Mouse (Mus musculus) liver, embryonic 15.5 days (tissue): ENCODE results near the gene Prr15. TPM values are rescaled to one million over a fixed set of nuclear protein-coding genes. Genes with fewer than 3 reads are reported as not detected.

Experiments used
- ATAC-seq: fragments of 200-750 bp; cut with Nextera tagmentation; 2 replicates; pipeline ENCODE4 v1.8.0; 2017; ENCODE audit warnings: moderate number of reproducible peaks, mild to moderate bottlenecking, moderate library complexity; ENCODE audit not compliant: insufficient read depth
- H3K27ac ChIP-seq: fragments of 300-500 bp; sonication (generic); replicated peaks from 2 replicates; pipeline ENCODE4 v1.5.1; 2015; ENCODE audit warnings: mild to moderate bottlenecking, inconsistent platforms
- H3K27me3 ChIP-seq: fragments of 300-500 bp; sonication (generic); 2 replicates; pipeline ENCODE4 v1.6.1; 2015; ENCODE audit warnings: mild to moderate bottlenecking, inconsistent platforms
- H3K36me3 ChIP-seq: fragments of 300-500 bp; sonication (generic); replicated peaks from 2 replicates; pipeline ENCODE4 v1.6.1; 2015; ENCODE audit warnings: moderate library complexity, mild to moderate bottlenecking, inconsistent platforms
- H3K4me1 ChIP-seq: fragments of 300-500 bp; sonication (generic); replicated peaks from 2 replicates; pipeline ENCODE4 v1.6.1; 2015; ENCODE audit warnings: inconsistent platforms
- H3K4me2 ChIP-seq: fragments of 300-500 bp; sonication (generic); 2 replicates; pipeline ENCODE4 v1.6.1; 2015; ENCODE audit warnings: moderate library complexity, mild to moderate bottlenecking, inconsistent platforms
- H3K4me3 ChIP-seq: fragments of 300-500 bp; sonication (generic); replicated peaks from 2 replicates; pipeline ENCODE4 v1.5.1; 2015; ENCODE audit warnings: mild to moderate bottlenecking, inconsistent platforms
- H3K9ac ChIP-seq: fragments of 300-500 bp; sonication (generic); 2 replicates; pipeline ENCODE4 v1.6.1; 2015; ENCODE audit warnings: moderate library complexity, mild to moderate bottlenecking, inconsistent platforms
- H3K9me3 ChIP-seq: fragments of 300-500 bp; sonication (generic); replicated peaks from 2 replicates; pipeline ENCODE4 v1.6.1; 2016; ENCODE audit warnings: inconsistent platforms
- WGBS: fragments of 180-500 bp; shearing (Covaris S2); methylation state at CpG from one replicate; pipeline ENCODE4 v1.1.7; 2015; ENCODE audit warnings: mixed read lengths; ENCODE audit not compliant: insufficient replicate concordance; 5-methylcytosine and 5-hydroxymethylcytosine counted together
- polyA plus RNA-seq: library from polyadenylated mRNA; unstranded; fragments of >200 nt; fragmentation: Nextera tagmentation; extraction: Ambion mirVana; gene quantifications from 2 replicates; pipeline ENCODE4 v1.2.1, GENCODE M21; 2015

Prr15 gene
- polyA plus RNA-seq: 0.88 and 1.1 TPM in 2 replicates

- Histone ChIP-seq H3K27ac (no peak within 1 kb of the TSS), H3K36me3 (no peaks in the 10 kb centered on the region), H3K4me3 (peak within 1 kb of the TSS; percentile 51), H3K9me3 (no peaks in the 10 kb centered on the region), H3K4me2 (peak within 1 kb of the TSS; percentile 70), H3K27me3 (peaks cover 30% of the 10 kb centered on the region), H3K4me1 (0 out of 2 replicates have a peak, but pooled peaks cover 9% of the 10 kb centered on the region), H3K9ac (no peak within 1 kb of the TSS)
- 33% methylated on average over 3 of the region's 3 CpGs for WGBS
- no peak for ATAC-seq
Measured at GRCm38 (mm10) chr6:54325246-54325885, at the start of gene Prr15. Gene Prr15 (plus strand): TSS chr6:54325835.

GRCm38 (mm10) chr6:54277234-54277633 lies 48.4 kb upstream of the Prr15 start:
- Histone ChIP-seq H3K9ac (no peak overlapping the region), H3K4me2 (no peak overlapping the region), H3K27me3 (no peaks in the 10 kb centered on the region), H3K4me3 (no peak overlapping the region), H3K27ac (no peak overlapping the region), H3K4me1 (no peaks in the 10 kb centered on the region), H3K9me3 (no peaks in the 10 kb centered on the region), H3K36me3 (no peaks in the 10 kb centered on the region)
- WGBS: 58% methylated on average over 4 of the region's 4 CpGs
- no peak for ATAC-seq

- H3K4me2 ChIP-seq: no peak overlapping the region
- H3K27me3 ChIP-seq: no peaks in the 10 kb centered on the region
- no peak overlapping the region for H3K9ac ChIP-seq
- no peak overlapping the region for H3K4me3 ChIP-seq
- no peaks in the 10 kb centered on the region for H3K9me3 ChIP-seq
- no peaks in the 10 kb centered on the region for H3K36me3 ChIP-seq
- H3K27ac ChIP-seq: no peak overlapping the region
- H3K4me1 ChIP-seq: no peaks in the 10 kb centered on the region
- ATAC-seq: no peak
- 63% methylated on average over 5 of the region's 5 CpGs for WGBS
Measured at GRCm38 (mm10) chr6:54277828-54278227, 47.8 kb upstream of the Prr15 start.

GRCm38 (mm10) chr6:54278613-54279012 lies 47.0 kb upstream of the Prr15 start:
- H3K9me3 ChIP-seq: no peaks in the 10 kb centered on the region
- no peaks in the 10 kb centered on the region for H3K4me1 ChIP-seq
- ATAC-seq: no peak
- H3K36me3 ChIP-seq: no peaks in the 10 kb centered on the region
- H3K9ac ChIP-seq: no peak overlapping the region
- 64% methylated on average over 2 of the region's 2 CpGs for WGBS
- H3K4me3 ChIP-seq: no peak overlapping the region
- H3K27ac ChIP-seq: no peak overlapping the region
- no peak overlapping the region for H3K4me2 ChIP-seq
- no peaks in the 10 kb centered on the region for H3K27me3 ChIP-seq

DNA sequence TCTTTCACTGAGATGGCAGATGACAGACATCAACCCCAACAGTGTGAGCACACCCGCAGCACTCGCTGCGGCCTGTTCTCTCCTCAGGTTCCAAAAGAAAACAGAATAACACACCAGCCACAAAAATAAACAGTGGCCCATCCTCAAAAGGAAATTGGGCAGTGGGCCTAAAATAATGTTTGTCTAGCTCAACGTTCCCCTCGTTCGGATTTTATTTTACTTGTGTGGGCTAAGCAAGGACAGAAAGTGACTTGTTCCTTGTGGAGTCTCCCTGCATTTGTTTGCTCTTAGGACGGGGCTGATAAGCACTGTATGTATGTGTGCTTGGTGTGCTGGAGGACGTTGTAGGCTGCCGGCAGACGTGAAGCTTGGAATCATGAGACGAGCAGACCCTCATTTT lies 46.2 kb upstream of the Prr15 start:
- Histone ChIP-seq H3K4me1 (no peaks in the 10 kb centered on the region), H3K9ac (no peak overlapping the region), H3K27me3 (no peaks in the 10 kb centered on the region), H3K27ac (no peak overlapping the region), H3K36me3 (no peaks in the 10 kb centered on the region), H3K4me2 (no peak overlapping the region), H3K4me3 (no peak overlapping the region), H3K9me3 (no peaks in the 10 kb centered on the region)
- ATAC-seq: no peak
- WGBS: 43% methylated on average over 11 of the region's 11 CpGs

DNA sequence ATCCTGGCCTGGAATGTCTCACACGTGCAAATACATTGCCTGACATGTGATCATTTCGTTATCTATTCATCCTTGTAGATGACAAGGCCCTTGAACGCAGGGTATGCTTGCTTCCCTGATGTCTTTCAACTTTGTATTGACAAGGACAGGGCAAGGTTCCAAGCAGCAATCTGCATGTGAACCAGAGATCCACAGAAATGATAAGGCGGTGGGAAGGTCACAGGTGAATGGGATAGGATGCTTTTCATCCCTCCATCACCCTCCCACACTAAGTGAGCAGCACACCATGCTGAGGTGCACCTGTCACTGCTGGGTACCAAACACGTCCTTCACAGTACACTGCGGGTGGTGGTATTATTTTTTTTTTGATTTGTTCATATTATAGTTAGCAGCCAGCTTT lies 45.4 kb upstream of the Prr15 start:
- no peaks in the 10 kb centered on the region for H3K4me1 ChIP-seq
- H3K4me3 ChIP-seq: no peak overlapping the region
- no peaks in the 10 kb centered on the region for H3K9me3 ChIP-seq
- no peaks in the 10 kb centered on the region for H3K27me3 ChIP-seq
- no peaks in the 10 kb centered on the region for H3K36me3 ChIP-seq
- no peak overlapping the region for H3K4me2 ChIP-seq
- 59% methylated on average over 6 of the region's 6 CpGs for WGBS
- no peak overlapping the region for H3K9ac ChIP-seq
- no peak for ATAC-seq
- H3K27ac ChIP-seq: no peak overlapping the region

GRCm38 (mm10) chr6:54283299-54283698 lies 42.3 kb upstream of the Prr15 start:
- ATAC-seq: no peak
- Histone ChIP-seq H3K4me3 (no peak overlapping the region), H3K4me1 (no peaks in the 10 kb centered on the region), H3K36me3 (no peaks in the 10 kb centered on the region), H3K4me2 (no peak overlapping the region), H3K27me3 (no peaks in the 10 kb centered on the region), H3K27ac (no peak overlapping the region), H3K9ac (no peak overlapping the region), H3K9me3 (no peaks in the 10 kb centered on the region)
- WGBS: 16% methylated on average over 1 of the region's 1 CpGs

- ATAC-seq: no peak
- no peak overlapping the region for H3K4me3 ChIP-seq
Measured at GRCm38 (mm10) chr6:54284167-54284711, 41.4 kb upstream of the Prr15 start.

DNA sequence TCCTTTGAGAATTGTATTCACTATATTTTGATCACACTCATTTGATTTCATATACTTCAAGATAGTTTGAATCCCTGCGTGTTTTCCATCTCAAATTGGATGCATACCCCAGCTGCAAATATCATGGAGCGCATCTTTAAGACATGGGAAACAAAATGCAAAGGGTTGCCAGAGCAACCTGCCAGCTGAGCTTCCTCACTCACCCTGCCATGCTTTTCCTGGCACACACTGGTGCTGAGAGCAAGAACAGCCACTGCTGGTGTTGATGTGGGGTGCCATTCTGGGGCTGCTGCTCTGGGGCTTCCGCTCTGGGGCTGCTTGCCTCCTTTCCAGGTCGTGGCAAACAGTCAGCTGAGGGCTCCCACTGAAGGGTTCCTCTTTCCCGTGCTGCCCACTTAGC lies 38.8 kb upstream of the Prr15 start:
- H3K36me3 ChIP-seq: no peaks in the 10 kb centered on the region
- no peak overlapping the region for H3K4me3 ChIP-seq
- H3K27me3 ChIP-seq: no peaks in the 10 kb centered on the region
- H3K9me3 ChIP-seq: no peaks in the 10 kb centered on the region
- no peak overlapping the region for H3K27ac ChIP-seq
- H3K4me2 ChIP-seq: no peak overlapping the region
- H3K9ac ChIP-seq: no peak overlapping the region
- ATAC-seq: no peak
- WGBS: 58% methylated on average over 5 of the region's 5 CpGs
- H3K4me1 ChIP-seq: 0 out of 2 replicates have a peak, but pooled peaks cover 4% of the 10 kb centered on the region

More at GRCm38 (mm10) chr6:54284167-54284711, 41.4 kb upstream of the Prr15 start:
- 58% methylated on average over 12 of the region's 12 CpGs for WGBS
- H3K36me3 ChIP-seq: no peaks in the 10 kb centered on the region
- no peaks in the 10 kb centered on the region for H3K4me1 ChIP-seq
- H3K4me2 ChIP-seq: no peak overlapping the region
- no peak overlapping the region for H3K27ac ChIP-seq
- H3K9me3 ChIP-seq: no peaks in the 10 kb centered on the region
- H3K9ac ChIP-seq: no peak overlapping the region
- no peaks in the 10 kb centered on the region for H3K27me3 ChIP-seq

- H3K9ac ChIP-seq: no peak overlapping the region
- peak overlapping the region; percentile 45 for H3K27ac ChIP-seq
- no peaks in the 10 kb centered on the region for H3K27me3 ChIP-seq
- peak overlapping the region; percentile 13; the same call in 1 of the 2 replicates for H3K4me2 ChIP-seq
- 48% methylated on average over 10 of the region's 10 CpGs for WGBS
- no peak overlapping the region for H3K4me3 ChIP-seq
- H3K9me3 ChIP-seq: no peaks in the 10 kb centered on the region
- 0 out of 2 replicates have a peak, but pooled peaks cover 4% of the 10 kb centered on the region for H3K4me1 ChIP-seq
- peak; percentile 77 for ATAC-seq
- no peaks in the 10 kb centered on the region for H3K36me3 ChIP-seq
Measured at GRCm38 (mm10) chr6:54289774-54290500, 35.7 kb upstream of the Prr15 start.

DNA sequence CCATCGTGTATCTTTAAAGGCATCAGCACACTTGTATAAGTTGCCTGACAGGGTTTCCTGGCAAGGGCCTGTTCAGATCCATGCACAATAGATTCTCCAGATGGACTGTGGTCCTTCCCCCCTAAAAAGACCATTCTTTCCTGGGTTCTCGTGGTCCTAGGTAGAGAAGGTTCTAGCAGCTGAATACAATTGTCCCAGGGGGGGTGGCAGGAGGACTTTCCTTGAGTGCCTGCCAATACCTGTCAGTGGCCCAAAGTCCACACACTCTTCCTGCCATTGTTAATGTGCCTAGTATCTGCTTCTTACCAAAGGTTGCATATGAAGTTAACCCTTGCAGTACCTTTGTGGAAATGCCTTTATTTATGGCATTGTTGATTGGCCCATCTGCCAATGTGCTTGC lies 28.4 kb upstream of the Prr15 start:
- Histone ChIP-seq H3K4me1 (no peaks in the 10 kb centered on the region), H3K9ac (no peak overlapping the region), H3K27me3 (no peaks in the 10 kb centered on the region), H3K9me3 (no peaks in the 10 kb centered on the region), H3K4me2 (no peak overlapping the region), H3K27ac (no peak overlapping the region), H3K4me3 (no peak overlapping the region), H3K36me3 (no peaks in the 10 kb centered on the region)
- WGBS: 47% methylated on average over 2 of the region's 2 CpGs
- no peak for ATAC-seq
